Mouse (Mus musculus) CD4-positive helper T cell, adult 2 months (primary cell): ENCODE results near the gene Dusp16.
"Not testable (repeated sequence)": the region's sequence is repeated elsewhere in the genome, so short reads cannot be mapped to it uniquely, and the experiment has no call there.

Experiments
- DNase-seq: peaks from one replicate; pipeline ENCODE4 v3.0.0-alpha.2; 2012; ENCODE audit warnings: low read depth, missing footprints, low spot score

Dusp16 gene

DNA sequence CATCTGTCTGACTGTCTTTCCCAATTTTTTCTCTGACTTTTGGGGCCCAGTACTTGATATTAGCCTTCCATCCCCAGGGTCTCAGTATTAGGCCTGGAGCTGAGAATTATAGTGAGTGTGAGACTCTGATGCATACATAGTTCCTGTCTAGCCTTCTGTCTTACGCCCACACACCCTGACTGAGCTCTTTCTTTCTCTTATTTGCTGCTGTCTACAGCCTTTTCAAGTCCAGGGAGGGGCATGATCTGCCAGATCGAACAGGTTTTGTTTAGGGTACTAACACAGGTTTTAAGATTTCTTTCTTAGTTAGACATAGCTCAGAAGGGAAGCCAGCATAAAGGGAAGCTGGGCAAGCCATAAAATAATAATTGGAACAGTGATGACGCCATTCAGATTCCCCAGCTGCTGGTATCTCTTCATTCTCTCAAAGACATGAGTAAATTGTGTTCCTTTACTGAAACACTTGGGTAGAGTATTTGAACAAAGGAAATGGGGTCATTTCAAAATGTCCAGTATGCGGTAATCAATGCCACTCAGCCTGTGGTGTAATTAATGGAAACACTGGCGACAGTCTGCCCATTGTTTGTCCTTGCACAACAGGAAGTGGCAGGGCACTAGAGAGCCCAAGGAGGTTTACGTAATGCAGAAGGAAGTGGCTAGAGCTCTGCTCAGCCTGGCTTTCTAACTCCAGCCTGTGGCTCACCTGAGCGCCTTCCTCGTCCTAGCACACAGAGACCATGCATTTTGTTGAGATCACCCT, 91.8 kb downstream of the Dusp16 start:
- DNase-seq = peak; percentile 76

- DNase-seq = no peak
These were observed 94.2 kb downstream of the Dusp16 start for GRCm38 (mm10) chr6:134698243-134698642.

GRCm38 (mm10) chr6:134696554-134696953, 95.9 kb downstream of the Dusp16 start:
- no peak for DNase-seq

GRCm38 (mm10) chr6:134696146-134696545, 96.3 kb downstream of the Dusp16 start:
- DNase-seq = no peak

DNA sequence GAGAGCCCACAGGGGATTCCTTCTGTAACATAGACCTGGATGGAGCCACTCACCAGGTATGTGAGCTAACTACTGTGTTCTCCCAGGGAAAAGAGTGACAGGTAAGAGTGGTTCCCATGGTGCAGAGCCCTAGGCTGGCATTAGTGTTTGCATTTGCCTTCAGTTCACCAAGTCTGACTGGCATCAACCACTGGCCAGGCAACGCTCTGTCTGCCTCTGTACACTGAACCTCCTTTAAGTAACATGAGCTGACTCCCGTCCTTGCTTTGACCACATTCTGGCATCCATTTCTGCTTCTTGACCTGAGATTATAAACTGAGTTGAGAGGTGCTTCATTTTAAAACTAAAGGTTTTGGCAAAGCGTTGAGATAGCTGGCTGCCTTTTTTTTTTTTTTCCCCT, 96.8 kb downstream of the Dusp16 start:
- DNase-seq = no peak

GRCm38 (mm10) chr6:134694988-134695387, 97.4 kb downstream of the Dusp16 start:
- DNase-seq = no peak

DNA sequence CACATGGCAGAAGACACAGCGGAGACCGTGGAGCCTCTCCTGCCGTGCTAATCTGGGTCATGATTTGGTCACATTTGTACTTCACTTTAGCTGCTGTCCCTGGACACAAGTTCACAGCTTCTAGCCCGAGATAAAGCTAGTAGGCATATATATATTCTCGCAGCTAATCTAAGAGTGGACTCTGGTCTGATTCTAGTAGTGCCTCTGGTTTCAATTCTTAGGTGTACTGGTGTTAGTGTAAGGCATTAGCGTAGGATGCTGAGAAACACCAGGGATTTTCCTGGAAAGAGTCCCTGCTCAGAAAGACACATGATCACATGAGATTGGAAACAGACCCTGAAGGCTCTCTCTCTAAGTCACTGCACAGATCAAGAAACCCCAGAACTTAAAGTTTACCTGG, 97.9 kb downstream of the Dusp16 start:
- DNase-seq = no peak

DNA sequence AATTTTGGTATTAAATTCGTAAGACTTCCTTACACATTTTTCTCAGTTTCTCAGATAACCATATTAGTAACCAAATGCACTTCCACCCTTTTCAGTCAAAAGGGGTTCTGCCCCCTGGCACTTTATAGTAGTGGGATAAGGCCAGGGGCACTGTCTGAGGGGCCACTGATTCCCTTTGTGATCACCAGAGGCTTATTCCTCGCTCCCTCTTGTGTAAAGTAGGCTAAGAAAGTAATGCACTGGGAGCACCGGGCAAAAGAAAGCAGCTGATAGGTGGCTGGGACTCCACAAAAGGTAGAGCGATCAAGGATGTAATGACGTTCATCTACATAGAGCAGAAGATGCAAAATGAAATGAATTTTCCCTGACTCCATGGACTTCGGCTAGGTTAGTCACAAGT, 106.9 kb downstream of the Dusp16 start:
- no peak for DNase-seq

DNA sequence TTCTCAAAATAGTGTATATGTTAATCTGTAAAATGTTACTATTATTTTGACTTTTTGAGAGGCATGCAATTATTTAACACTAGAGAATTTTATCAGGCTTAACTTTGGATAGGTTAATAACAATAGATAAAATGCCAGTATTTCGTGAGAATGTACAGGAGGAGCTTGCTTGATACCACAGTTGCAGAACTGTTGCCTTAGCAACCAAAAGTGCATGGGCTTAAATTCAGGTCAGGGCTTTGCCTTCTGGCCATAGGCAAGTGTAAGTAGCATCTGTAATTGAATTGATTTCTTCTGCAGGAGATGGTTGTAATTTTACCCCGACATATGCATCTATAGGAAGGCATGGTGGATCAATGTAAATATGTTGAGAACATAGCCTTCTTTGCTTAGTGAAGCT, 107.4 kb downstream of the Dusp16 start:
- no peak for DNase-seq

DNA sequence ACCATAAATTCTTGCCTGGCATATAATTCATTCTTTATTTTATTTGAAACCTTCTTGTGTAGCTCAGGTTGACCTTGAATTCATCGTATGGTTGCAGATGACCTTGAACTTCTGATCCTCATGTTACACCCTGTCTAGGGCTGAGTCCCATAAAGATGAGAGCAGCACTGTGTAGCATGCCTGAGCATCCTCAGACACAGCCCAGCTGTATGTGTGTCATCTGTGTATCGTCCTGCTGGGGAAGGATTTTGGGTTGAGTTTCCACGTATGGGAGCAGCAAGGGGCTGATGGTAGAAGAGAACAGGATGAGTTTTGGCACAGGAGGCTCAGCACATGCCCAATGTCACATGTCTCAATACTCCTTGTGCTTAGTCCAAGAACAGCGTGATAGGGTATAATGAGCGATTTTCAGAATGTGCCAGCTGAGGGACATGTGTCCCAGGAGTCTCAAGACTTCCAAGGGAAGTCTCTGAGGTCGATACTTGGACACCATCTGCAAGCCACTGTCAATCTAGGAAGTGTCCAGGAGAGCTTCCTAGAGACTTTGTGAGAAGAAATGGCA, 108.0 kb downstream of the Dusp16 start:
- no peak for DNase-seq

- DNase-seq = not testable (repeated sequence)
These were observed 113.1 kb downstream of the Dusp16 start for GRCm38 (mm10) chr6:134679330-134679729.

GRCm38 (mm10) chr6:134678037-134678436, 114.4 kb downstream of the Dusp16 start:
- DNase-seq = no peak

GRCm38 (mm10) chr6:134677504-134677903, 114.9 kb downstream of the Dusp16 start:
- DNase-seq = no peak

DNA sequence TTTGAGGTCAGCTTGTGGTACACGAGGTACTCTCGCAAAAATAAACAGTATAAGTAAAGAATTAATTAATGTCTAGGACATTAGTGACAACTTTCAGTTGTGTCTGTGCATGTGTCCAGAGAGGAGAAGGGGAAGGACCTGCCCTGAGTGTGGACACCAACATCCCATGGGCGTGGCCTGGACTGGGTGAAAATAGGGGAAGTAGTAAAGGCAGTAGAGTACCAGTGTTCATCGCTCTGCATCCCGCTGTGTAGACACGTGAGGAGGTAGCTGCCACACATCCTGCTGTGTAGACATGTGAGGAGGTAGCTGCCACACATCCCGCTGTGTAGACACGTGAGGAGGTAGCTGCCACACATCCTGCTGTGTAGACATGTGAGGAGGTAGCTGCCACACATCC, 118.7 kb downstream of the Dusp16 start:
- DNase-seq = not testable (repeated sequence)

- no peak for DNase-seq
These were observed 121.5 kb downstream of the Dusp16 start for GRCm38 (mm10) chr6:134670881-134671411.

GRCm38 (mm10) chr6:134669179-134669865, 123.1 kb downstream of the Dusp16 start:
- DNase-seq = no peak

DNA sequence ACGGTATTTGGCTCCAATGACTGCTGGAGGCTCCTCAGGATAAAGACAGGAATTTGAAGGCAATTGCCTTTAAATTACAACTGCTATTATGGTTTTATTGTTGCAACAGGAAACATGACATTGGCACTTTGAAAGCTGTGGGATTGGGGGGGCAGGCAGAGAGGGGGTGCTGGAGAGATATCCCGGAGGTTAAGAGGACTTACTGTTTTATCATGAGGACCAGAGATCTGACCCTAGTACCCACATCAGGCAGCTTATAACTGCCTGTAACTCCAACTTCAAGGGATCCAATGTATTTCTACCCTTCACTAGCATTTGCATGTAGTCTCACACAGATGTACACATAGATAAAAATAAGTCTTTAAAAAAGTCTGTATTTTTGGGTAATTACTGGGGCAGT, 123.9 kb downstream of the Dusp16 start:
- no peak for DNase-seq

- no peak for DNase-seq
These were observed 126.6 kb downstream of the Dusp16 start for GRCm38 (mm10) chr6:134665817-134666216.
